Mouse (Mus musculus) MEL (cell line): Measurements from ENCODE around the gene Fryl. TPM values are rescaled to one million over a fixed set of nuclear protein-coding genes. Genes with fewer than 3 reads are reported as not detected.

Experiments
- DNase-seq: peaks from one replicate; pipeline ENCODE4 v3.0.0; 2011; ENCODE audit warnings: low read depth, low spot score
- H3K27ac ChIP-seq: 2 replicates; pipeline ENCODE4 v1.5.1; 2012; ENCODE audit warnings: low read depth, mild to moderate bottlenecking, control low read depth, low read length, moderate library complexity; ENCODE audit not compliant: control insufficient read depth
- H3K27me3 ChIP-seq, 2 experiments: fragments of 150-350 bp in 1 of 2; sonication (generic) in 1 of 2; 2 replicates each; pipeline ENCODE4 v1.6.1; 2012; ENCODE audit warnings: low read length in 2 of 2, mild to moderate bottlenecking in 2 of 2, improper control_type of control experiment in 1 of 2, moderate library complexity in 1 of 2; ENCODE audit not compliant: insufficient read depth in 2 of 2, control insufficient read depth in 1 of 2
- H3K36me3 ChIP-seq, 2 experiments: 2 replicates each; pipeline ENCODE4 v1.6.1; 2012 to 2014; ENCODE audit warnings: low read length in 2 of 2, improper control_type of control experiment in 1 of 2, inconsistent platforms in 1 of 2, mild to moderate bottlenecking in 1 of 2; ENCODE audit not compliant: insufficient read depth in 2 of 2, control insufficient read depth in 1 of 2
- H3K4me1 ChIP-seq, 2 experiments: fragments of 150-350 bp in 1 of 2; sonication (generic) in 1 of 2; 2 replicates each; pipeline ENCODE4 v1.6.1; 2012; ENCODE audit warnings: low read length in 2 of 2, improper control_type of control experiment in 1 of 2, mild to moderate bottlenecking in 1 of 2; ENCODE audit not compliant: insufficient read depth in 2 of 2, control insufficient read depth in 1 of 2
- H3K4me3 ChIP-seq, 2 experiments: fragments of 150-350 bp in 1 of 2; sonication (generic) in 1 of 2; 2 replicates each; pipeline ENCODE4 v1.5.1; 2012; ENCODE audit warnings: low read depth in 2 of 2, low read length in 2 of 2, mild to moderate bottlenecking in 2 of 2, moderate library complexity in 2 of 2, control low read depth in 1 of 2, improper control_type of control experiment in 1 of 2; ENCODE audit not compliant: control insufficient read depth in 1 of 2, insufficient read depth in 1 of 2
- H3K79me2 ChIP-seq: 2 replicates; pipeline ENCODE4 v1.6.1; 2012; ENCODE audit warnings: mild to moderate bottlenecking, low read length, moderate library complexity; ENCODE audit not compliant: control insufficient read depth, poor library complexity, insufficient read depth
- H3K9ac ChIP-seq: 2 replicates; pipeline ENCODE4 v1.6.1; 2012; ENCODE audit warnings: low read depth, mild to moderate bottlenecking, control low read depth, low read length, moderate library complexity; ENCODE audit not compliant: control insufficient read depth, poor library complexity, severe bottlenecking
- H3K9me3 ChIP-seq: fragments of 150-350 bp; sonication (generic); replicated peaks from 2 replicates; pipeline ENCODE4 v1.6.1; 2012; ENCODE audit warnings: mild to moderate bottlenecking, low read length, improper control_type of control experiment, moderate library complexity; ENCODE audit not compliant: insufficient read depth
- CHD2 ChIP-seq: IDR thresholded peaks from 2 replicates; pipeline ENCODE4 v1.6.1; 2011; ENCODE audit warnings: low read length, improper control_type of control experiment
- E2F4 ChIP-seq: IDR thresholded peaks from 2 replicates; pipeline ENCODE4 v1.6.1; 2011; ENCODE audit warnings: low read depth, low read length, improper control_type of control experiment, borderline replicate concordance
- EP300 ChIP-seq, 2 experiments: IDR thresholded peaks; 2 replicates each; pipeline ENCODE4 v1.6.1; 2011; ENCODE audit warnings: improper control_type of control experiment in 2 of 2, low read length in 2 of 2, low read depth in 1 of 2, mild to moderate bottlenecking in 1 of 2
- GATA1 ChIP-seq: IDR thresholded peaks from 2 replicates; pipeline ENCODE4 v1.6.1; 2011; ENCODE audit warnings: low read depth, low read length, improper control_type of control experiment
- HCFC1 ChIP-seq: IDR thresholded peaks from 2 replicates; pipeline ENCODE4 v1.6.1; 2012; ENCODE audit warnings: low read depth, mild to moderate bottlenecking, inconsistent platforms, low read length, improper control_type of control experiment, moderate library complexity
- JUND ChIP-seq: IDR thresholded peaks from 2 replicates; pipeline ENCODE4 v1.6.1; 2011; ENCODE audit warnings: low read depth, mild to moderate bottlenecking, improper control_type of control experiment, low read length
- MAFK ChIP-seq: IDR thresholded peaks from 2 replicates; pipeline ENCODE4 v1.6.1; 2011; ENCODE audit warnings: low read depth, mild to moderate bottlenecking, low read length, improper control_type of control experiment, borderline replicate concordance
- MYB ChIP-seq: IDR thresholded peaks from 2 replicates; pipeline ENCODE4 v1.6.1; 2011; ENCODE audit warnings: mild to moderate bottlenecking, low read depth, low read length, improper control_type of control experiment
- MYC ChIP-seq: IDR thresholded peaks from 2 replicates; pipeline ENCODE4 v1.6.1; 2011; ENCODE audit warnings: low read depth, mild to moderate bottlenecking, low read length, improper control_type of control experiment, moderate library complexity
- NELFE ChIP-seq: IDR thresholded peaks from 2 replicates; pipeline ENCODE4 v1.6.1; 2011; ENCODE audit warnings: low read depth, low read length, improper control_type of control experiment
- POLR2A ChIP-seq, 2 experiments: IDR thresholded peaks; 2 replicates each; pipeline ENCODE4 v1.6.1; 2011 to 2012; ENCODE audit warnings: low read length in 2 of 2, mild to moderate bottlenecking in 2 of 2, control low read depth in 1 of 2, improper control_type of control experiment in 1 of 2, low read depth in 1 of 2, moderate library complexity in 1 of 2; ENCODE audit not compliant: control insufficient read depth in 1 of 2, insufficient read depth in 1 of 2, poor library complexity in 1 of 2
- POLR2AphosphoS2 ChIP-seq: IDR thresholded peaks from 2 replicates; pipeline ENCODE4 v1.6.1; 2011; ENCODE audit warnings: low read length, improper control_type of control experiment
- TAL1 ChIP-seq: IDR thresholded peaks from 2 replicates; pipeline ENCODE4 v1.6.1; 2012; ENCODE audit warnings: mild to moderate bottlenecking, inconsistent platforms, low read length, moderate library complexity, mixed read lengths
- TBP ChIP-seq: IDR thresholded peaks from 2 replicates; pipeline ENCODE4 v1.8.0; 2011; ENCODE audit warnings: low read depth, low read length, improper control_type of control experiment
- TCF12 ChIP-seq: IDR thresholded peaks from 2 replicates; pipeline ENCODE4 v1.6.1; 2014; ENCODE audit warnings: low read depth, mild to moderate bottlenecking, inconsistent platforms, low read length, improper control_type of control experiment, moderate library complexity
- UBTF ChIP-seq: IDR thresholded peaks from 2 replicates; pipeline ENCODE4 v1.6.1; 2012; ENCODE audit warnings: low read depth, mild to moderate bottlenecking, inconsistent platforms, low read length, improper control_type of control experiment, moderate library complexity, borderline replicate concordance; ENCODE audit not compliant: insufficient read depth
- USF2 ChIP-seq, 2 experiments: IDR thresholded peaks; 2 replicates each; pipeline ENCODE4 v1.6.1; 2011 to 2012; ENCODE audit warnings: improper control_type of control experiment in 2 of 2, low read length in 2 of 2, borderline replicate concordance in 1 of 2, inconsistent platforms in 1 of 2, low read depth in 1 of 2, mild to moderate bottlenecking in 1 of 2; ENCODE audit not compliant: insufficient read depth in 1 of 2
- ZKSCAN1 ChIP-seq: IDR thresholded peaks from 2 replicates; pipeline ENCODE4 v1.6.1; 2012; ENCODE audit warnings: low read depth, mild to moderate bottlenecking, inconsistent platforms, low read length, improper control_type of control experiment, moderate library complexity
- ZMIZ1 ChIP-seq: IDR thresholded peaks from 2 replicates; pipeline ENCODE4 v1.6.1; 2012; ENCODE audit warnings: low read depth, mild to moderate bottlenecking, inconsistent platforms, low read length, improper control_type of control experiment, moderate library complexity
- ZNF384 ChIP-seq: IDR thresholded peaks from 2 replicates; pipeline ENCODE4 v1.6.1; 2012; ENCODE audit warnings: low read depth, mild to moderate bottlenecking, inconsistent platforms, low read length, improper control_type of control experiment
- polyA plus RNA-seq, 2 experiments: library from polyadenylated mRNA; stranded (reverse) in 1 of 2; unstranded in 1 of 2; fragments of >175 nt in 1 of 2; fragments of >200 nt in 1 of 2; gene quantifications; 2 replicates each; pipeline versions ENCODE4 v1.2.1 to v1.2.4; 2012; ENCODE audit warnings: low replicate concordance in 2 of 2, low read depth in 1 of 2; ENCODE audit not compliant: insufficient read length in 2 of 2, insufficient read depth in 1 of 2, missing spikeins in 1 of 2
- total RNA-seq: library from RNA; depleted of rRNA; stranded (reverse); fragments of 300-350 nt; gene quantifications from 2 replicates; pipeline ENCODE4 v1.2.3, GENCODE M21; 2012

The Fryl gene
- total and polyA plus RNA-seq, 3 experiments, result 18.8 to 188 (median 39.7) TPM

GRCm38 (mm10) chr5:72995379-72995778 lies 261.0 kb downstream of the Fryl start:
- H3K36me3 ChIP-seq, result peaks cover 0 to 9% of the 10 kb centered on the region in 2 experiments; a peak in 2 of 4 replicates
- no peak overlapping the region for H3K27ac ChIP-seq
- no peak overlapping the region for H3K9ac ChIP-seq
- no peaks in the 10 kb centered on the region for H3K79me2 ChIP-seq
- peaks cover 0 to 9% of the 10 kb centered on the region in 2 experiments; a peak in 2 of 4 replicates for H3K4me1 ChIP-seq
- H3K27me3 ChIP-seq, result no peaks in the 10 kb centered on the region
- no peak for DNase-seq
- TF ChIP-seq MAFK (no peak), USF2 (IDR thresholded peaks at IDR 0.05; ENCODE audit: borderline replicate concordance in 1 of 2, insufficient read depth in 1 of 2, low read depth in 1 of 2, low read length in 2 of 2) (no peak), EP300 (IDR thresholded peaks at IDR 0.05; ENCODE audit: low read depth in 1 of 2, low read length in 2 of 2) (no peak), POLR2A (IDR thresholded peaks at IDR 0.05; ENCODE audit: control insufficient read depth in 1 of 2, insufficient read depth in 1 of 2, low read depth in 1 of 2, low read length in 2 of 2, poor library complexity in 1 of 2) (no peak), ZMIZ1 (no peak), UBTF (no peak), HCFC1 (no peak), JUND (no peak), NELFE (no peak), TAL1 (no peak), GATA1 (no peak)
- H3K4me3 ChIP-seq, result no peak overlapping the region
- H3K9me3 ChIP-seq, result no peaks in the 10 kb centered on the region

- no peak for DNase-seq
- H3K4me3 ChIP-seq, result no peak overlapping the region
- no peaks in the 10 kb centered on the region for H3K27me3 ChIP-seq
- H3K27ac ChIP-seq, result no peak overlapping the region
- H3K4me1 ChIP-seq, result peaks cover 0 to 9% of the 10 kb centered on the region in 2 experiments; a peak in 2 of 4 replicates
- no peaks in the 10 kb centered on the region for H3K79me2 ChIP-seq
- H3K36me3 ChIP-seq, result peaks cover 0 to 9% of the 10 kb centered on the region in 2 experiments; a peak in 2 of 4 replicates
- no peaks in the 10 kb centered on the region for H3K9me3 ChIP-seq
- no peak for TF ChIP-seq TBP
- TF ChIP-seq TCF12, result no peak
- TF ChIP-seq ZNF384, result no peak
- TF ChIP-seq CHD2, result no peak
- no peak for TF ChIP-seq MYB
- TF ChIP-seq POLR2A (IDR thresholded peaks at IDR 0.05; ENCODE audit: control insufficient read depth in 1 of 2, insufficient read depth in 1 of 2, low read depth in 1 of 2, low read length in 2 of 2, poor library complexity in 1 of 2), result no peak
- no peak for TF ChIP-seq E2F4
- TF ChIP-seq MYC, result no peak
- no peak for TF ChIP-seq ZKSCAN1
- TF ChIP-seq POLR2AphosphoS2, result no peak
- TF ChIP-seq, all 39 proteins: peak for 0
- no peak overlapping the region for H3K9ac ChIP-seq
Measured at GRCm38 (mm10) chr5:72994928-72995327, 261.5 kb downstream of the Fryl start.
